Mouse (Mus musculus): ENCODE results near the gene Itga1. TPM values are rescaled to one million over a fixed set of nuclear protein-coding genes. Genes with fewer than 3 reads are reported as not detected.
A peak's percentile ranks its signal among the peaks of the same experiment; 100 is the strongest.

The Itga1 gene
- polyA plus RNA-seq, 1 experiment from 2014 or later, result 4.8 TPM

DNA sequence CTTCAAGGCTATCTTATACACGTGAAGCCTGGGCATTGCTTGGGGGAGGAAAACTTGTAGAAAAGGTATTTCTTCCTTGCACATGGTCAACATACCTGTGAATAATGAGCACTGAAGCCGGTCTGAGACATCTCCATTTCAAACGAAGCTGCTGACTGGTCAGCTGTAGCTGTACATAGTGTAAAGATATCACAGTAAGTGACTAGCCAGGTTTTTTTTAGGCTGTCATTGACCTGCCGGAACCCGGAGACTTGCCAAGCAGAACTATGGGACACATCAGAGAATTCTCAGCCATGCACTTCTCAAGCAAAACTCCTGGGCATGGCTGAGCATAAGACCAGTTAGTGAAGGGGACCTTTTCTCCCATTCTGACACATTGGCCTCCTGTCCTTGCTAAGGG, 99.6 kb downstream of the Itga1 start:
- H3K4me3 ChIP-seq (replicated peaks), result no peak overlapping the region
- H3K4me2 ChIP-seq, result no peak overlapping the region
- WGBS, result 90% methylated on average over 5 of the region's 5 CpGs
- peaks cover 7% of the 10 kb centered on the region for H3K4me1 ChIP-seq
- no peak overlapping the region for H3K27ac ChIP-seq
- no peaks in the 10 kb centered on the region for H3K36me3 ChIP-seq (replicated peaks)
- no peak for ATAC-seq (ENCODE audit: low FRiP score)
- no peaks in the 10 kb centered on the region for H3K9me3 ChIP-seq
- H3K27me3 ChIP-seq, result no peaks in the 10 kb centered on the region
- H3K9ac ChIP-seq, result no peak overlapping the region

DNA sequence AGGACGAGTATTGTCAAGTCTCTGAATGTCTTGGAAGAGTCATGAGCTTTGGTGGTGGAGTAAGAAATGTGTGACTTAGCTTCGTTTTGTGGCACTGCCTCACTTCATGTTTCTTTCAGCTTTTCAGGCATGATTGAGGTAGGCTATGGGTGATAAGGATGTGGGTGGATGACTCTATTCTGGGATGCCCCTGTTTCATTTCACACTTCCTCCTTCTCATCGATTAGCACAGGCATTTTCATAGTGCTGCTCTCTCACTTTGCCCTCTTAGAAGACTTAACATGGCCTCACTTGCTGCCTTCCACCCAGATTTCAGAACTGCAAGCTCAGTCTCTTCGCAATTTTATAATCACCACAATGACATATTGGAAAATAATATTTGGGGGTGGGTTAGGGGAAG, 102.2 kb downstream of the Itga1 start:
- Histone ChIP-seq H3K4me2 (no peak overlapping the region), H3K36me3 (replicated peaks) (no peaks in the 10 kb centered on the region), H3K27me3 (no peaks in the 10 kb centered on the region), H3K9me3 (no peaks in the 10 kb centered on the region), H3K9ac (no peak overlapping the region), H3K4me3 (replicated peaks) (no peak overlapping the region), H3K4me1 (no peaks in the 10 kb centered on the region), H3K27ac (no peak overlapping the region)
- no peak for ATAC-seq (ENCODE audit: low FRiP score)
- WGBS, result 77% methylated on average over 4 of the region's 4 CpGs

DNA sequence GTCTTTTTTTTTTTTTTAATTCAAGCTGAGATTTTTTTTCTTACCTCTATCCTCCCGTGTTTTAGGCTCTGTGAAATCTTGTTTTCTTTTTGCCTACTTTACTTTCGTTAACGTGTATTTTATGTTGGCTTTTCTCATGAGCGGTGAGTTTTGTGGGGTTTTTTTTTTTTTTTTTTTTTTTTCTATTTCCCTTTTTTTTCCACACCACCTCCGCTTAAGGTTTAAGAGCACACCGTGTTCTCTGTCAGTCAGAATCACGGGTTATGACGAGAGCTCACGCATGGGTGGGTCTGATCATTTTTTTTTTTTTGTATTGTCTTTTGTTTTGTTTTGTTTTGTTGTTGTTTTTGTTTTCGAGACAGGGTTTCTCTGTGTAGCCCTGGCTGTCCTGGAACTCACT, 103.7 kb downstream of the Itga1 start:
- Histone ChIP-seq H3K27me3 (no peaks in the 10 kb centered on the region), H3K9me3 (no peaks in the 10 kb centered on the region), H3K27ac (no peak overlapping the region), H3K9ac (no peak overlapping the region), H3K36me3 (replicated peaks) (no peaks in the 10 kb centered on the region), H3K4me3 (replicated peaks) (no peak overlapping the region), H3K4me2 (no peak overlapping the region), H3K4me1 (peaks cover 2% of the 10 kb centered on the region; the same call in 1 of the 2 replicates)
- ATAC-seq (ENCODE audit: low FRiP score), result no peak
- 94% methylated on average over 10 of the region's 10 CpGs for WGBS

DNA sequence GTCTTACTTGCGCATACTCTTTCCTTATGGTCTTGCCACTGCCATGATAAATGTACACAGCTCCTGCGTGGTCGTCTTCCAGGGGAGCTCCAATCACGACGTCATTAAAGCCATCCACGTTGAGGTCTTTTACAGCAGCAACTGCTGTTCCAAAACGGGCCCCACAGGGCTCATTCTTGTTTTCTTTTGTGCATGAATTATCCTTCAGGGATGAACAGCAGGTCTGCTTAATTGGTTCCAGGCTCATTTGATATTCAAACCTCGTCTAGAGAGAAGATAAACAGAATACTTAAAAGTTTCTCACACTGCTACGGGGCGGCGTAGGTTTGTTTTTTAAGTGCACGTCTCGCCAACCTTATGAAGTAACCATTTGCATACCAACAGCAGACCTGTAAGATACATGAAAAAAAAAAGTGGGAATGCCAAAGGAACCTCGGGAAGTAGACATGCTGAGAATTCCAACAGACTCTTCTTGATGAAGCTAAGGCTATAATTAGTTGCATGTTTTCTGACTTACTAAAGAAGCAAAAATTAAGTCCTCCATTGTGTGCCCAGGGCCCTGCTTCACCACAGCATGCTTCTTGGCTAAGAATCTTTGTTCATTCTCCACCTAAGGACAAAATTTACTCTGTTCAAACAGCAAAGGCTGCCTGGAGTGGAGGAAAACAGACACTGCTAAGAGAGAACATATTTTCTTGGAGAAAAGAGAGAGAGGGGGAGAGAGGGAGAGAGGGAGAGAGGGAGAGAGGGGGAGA, 109.3 kb downstream of the Itga1 start:
- Histone ChIP-seq H3K36me3 (replicated peaks) (no peaks in the 10 kb centered on the region), H3K9ac (no peak overlapping the region), H3K4me3 (replicated peaks) (no peak overlapping the region), H3K4me1 (peaks cover 13% of the 10 kb centered on the region), H3K9me3 (no peaks in the 10 kb centered on the region), H3K27ac (peak overlapping the region; percentile 76), H3K4me2 (peak overlapping the region; percentile 25), H3K27me3 (no peaks in the 10 kb centered on the region)
- ATAC-seq (ENCODE audit: low FRiP score), result peak; percentile 92
- WGBS, result 10% methylated on average over 14 of the region's 14 CpGs

DNA sequence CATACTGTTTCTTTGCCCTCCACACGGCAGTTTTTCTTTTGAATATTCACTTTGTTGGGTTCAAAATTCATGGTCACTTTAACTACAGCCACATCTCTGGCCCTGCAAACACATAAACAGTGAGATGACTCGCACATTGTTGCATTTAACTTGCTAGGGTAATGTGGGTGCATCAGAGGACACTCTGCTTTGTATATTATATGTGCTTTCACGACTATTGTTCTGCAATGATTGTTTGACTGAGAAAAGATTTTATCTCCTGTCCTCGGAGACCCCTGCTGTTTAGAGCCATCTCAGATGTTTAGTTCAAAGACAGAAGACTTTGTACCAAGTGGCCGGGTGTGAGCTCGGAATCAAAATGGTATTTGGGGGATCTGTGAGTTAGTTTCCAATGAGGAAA, 114.1 kb downstream of the Itga1 start:
- H3K4me1 ChIP-seq, result peaks cover 9% of the 10 kb centered on the region
- H3K27ac ChIP-seq, result no peak overlapping the region
- WGBS, result 71% methylated on average over 6 of the region's 6 CpGs
- no peak overlapping the region for H3K9ac ChIP-seq
- H3K4me2 ChIP-seq, result no peak overlapping the region
- H3K4me3 ChIP-seq (replicated peaks), result no peak overlapping the region
- no peaks in the 10 kb centered on the region for H3K36me3 ChIP-seq (replicated peaks)
- H3K9me3 ChIP-seq, result no peaks in the 10 kb centered on the region
- no peaks in the 10 kb centered on the region for H3K27me3 ChIP-seq
- no peak for ATAC-seq (ENCODE audit: low FRiP score)

DNA sequence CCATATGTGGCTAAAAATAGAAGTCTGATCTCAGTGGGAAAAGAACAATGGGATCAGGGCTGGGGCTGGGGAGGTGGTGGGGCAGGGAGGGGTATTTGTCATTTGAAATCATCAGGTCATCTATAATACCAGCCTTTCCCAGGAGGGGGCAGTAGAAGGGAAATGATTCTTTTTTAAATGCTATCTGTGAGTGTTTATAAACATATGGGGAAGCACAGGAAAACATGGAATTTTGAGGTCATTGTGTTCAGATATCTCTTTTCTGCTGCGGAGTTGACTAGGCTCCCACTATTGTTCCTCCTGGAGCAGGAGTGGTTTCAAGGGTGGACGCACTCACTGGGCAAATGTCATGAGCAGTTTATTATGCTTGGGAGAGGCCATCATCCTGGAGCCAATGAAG, 114.6 kb downstream of the Itga1 start:
- WGBS, result 71% methylated on average over 2 of the region's 2 CpGs
- Histone ChIP-seq H3K9me3 (no peaks in the 10 kb centered on the region), H3K9ac (no peak overlapping the region), H3K4me3 (replicated peaks) (no peak overlapping the region), H3K27me3 (no peaks in the 10 kb centered on the region), H3K36me3 (replicated peaks) (no peaks in the 10 kb centered on the region), H3K4me1 (peaks cover 3% of the 10 kb centered on the region), H3K4me2 (no peak overlapping the region), H3K27ac (no peak overlapping the region)
- ATAC-seq (ENCODE audit: low FRiP score), result no peak

DNA sequence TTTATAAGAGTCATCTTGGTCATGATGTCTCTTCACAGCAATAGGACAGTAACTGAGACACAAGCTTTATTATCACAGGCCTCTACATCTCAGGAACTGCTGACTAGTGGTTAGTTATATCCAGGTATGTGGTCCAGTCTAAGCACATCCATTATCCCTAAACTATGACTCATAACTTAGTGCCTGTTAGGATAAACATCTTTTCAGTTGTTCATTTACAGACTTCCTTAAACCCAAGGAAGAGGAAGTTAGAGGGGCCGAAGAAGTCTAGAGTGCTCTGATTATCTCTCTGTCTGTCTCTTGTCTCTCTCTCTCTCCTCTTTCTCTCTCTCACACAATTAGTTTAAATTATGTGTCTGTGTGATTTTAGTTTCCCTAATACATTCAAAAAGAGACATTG, 117.1 kb downstream of the Itga1 start:
- WGBS, result 96% methylated on average over 1 of the region's 1 CpGs
- H3K4me3 ChIP-seq (replicated peaks), result no peak overlapping the region
- H3K36me3 ChIP-seq (replicated peaks), result no peaks in the 10 kb centered on the region
- H3K4me2 ChIP-seq, result no peak overlapping the region
- H3K27me3 ChIP-seq, result no peaks in the 10 kb centered on the region
- H3K4me1 ChIP-seq, result no peaks in the 10 kb centered on the region
- no peak overlapping the region for H3K9ac ChIP-seq
- ATAC-seq (ENCODE audit: low FRiP score), result no peak
- no peak overlapping the region for H3K27ac ChIP-seq
- no peaks in the 10 kb centered on the region for H3K9me3 ChIP-seq

DNA sequence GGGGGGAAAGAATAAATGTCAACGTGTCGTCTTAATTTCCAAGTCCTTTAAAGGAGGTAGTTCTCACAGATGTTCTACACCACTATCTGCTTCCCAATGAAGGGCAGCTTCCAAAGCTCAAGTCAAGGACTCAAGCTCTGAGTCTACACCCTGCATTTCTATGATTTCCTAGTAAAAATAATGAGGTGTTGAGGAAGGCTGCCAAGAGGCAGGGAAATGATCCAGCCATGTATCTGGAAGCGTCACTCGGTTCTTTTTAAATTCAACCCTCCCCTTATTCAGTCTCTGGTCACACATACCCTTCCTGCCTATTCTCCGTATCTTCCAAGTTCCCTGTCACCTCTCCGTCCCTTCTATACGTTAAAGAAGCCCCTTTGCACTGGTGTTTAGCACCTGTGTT, 118.6 kb downstream of the Itga1 start:
- H3K27ac ChIP-seq, result no peak overlapping the region
- no peaks in the 10 kb centered on the region for H3K9me3 ChIP-seq
- no peak overlapping the region for H3K9ac ChIP-seq
- H3K27me3 ChIP-seq, result no peaks in the 10 kb centered on the region
- WGBS, result 92% methylated on average over 7 of the region's 7 CpGs
- no peaks in the 10 kb centered on the region for H3K36me3 ChIP-seq (replicated peaks)
- H3K4me1 ChIP-seq, result no peaks in the 10 kb centered on the region
- H3K4me3 ChIP-seq (replicated peaks), result no peak overlapping the region
- no peak for ATAC-seq (ENCODE audit: low FRiP score)
- no peak overlapping the region for H3K4me2 ChIP-seq

DNA sequence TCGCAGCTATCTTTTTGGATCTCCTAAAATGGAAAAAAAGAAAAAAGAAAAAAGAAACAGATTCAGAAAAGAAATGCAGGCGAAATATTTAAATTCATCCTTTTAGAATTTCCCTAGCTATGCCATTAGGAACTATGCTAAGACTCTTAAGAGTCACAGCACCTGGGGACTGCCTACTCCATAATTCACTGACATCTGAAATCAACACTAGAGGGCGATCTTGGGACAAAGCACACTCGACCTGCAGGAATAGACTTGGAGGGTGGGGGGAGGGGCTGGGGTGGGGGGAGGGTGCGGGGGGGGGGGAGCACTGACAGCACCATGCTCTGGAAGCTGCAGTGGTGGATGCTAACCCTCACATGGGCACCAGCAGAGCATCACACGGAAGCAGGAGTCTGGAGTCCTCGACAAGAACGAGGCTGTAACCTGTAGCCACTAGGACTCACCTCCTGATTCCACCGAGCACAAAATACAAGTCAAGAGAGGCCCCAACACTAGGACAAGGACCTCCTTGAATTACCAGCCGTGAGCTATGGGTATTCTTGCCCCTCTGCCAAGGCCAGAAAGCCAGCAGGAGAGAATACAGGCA, 120.8 kb downstream of the Itga1 start:
- peak; percentile 65; the same call in 1 of the 2 replicates for ATAC-seq (ENCODE audit: low FRiP score)

DNA sequence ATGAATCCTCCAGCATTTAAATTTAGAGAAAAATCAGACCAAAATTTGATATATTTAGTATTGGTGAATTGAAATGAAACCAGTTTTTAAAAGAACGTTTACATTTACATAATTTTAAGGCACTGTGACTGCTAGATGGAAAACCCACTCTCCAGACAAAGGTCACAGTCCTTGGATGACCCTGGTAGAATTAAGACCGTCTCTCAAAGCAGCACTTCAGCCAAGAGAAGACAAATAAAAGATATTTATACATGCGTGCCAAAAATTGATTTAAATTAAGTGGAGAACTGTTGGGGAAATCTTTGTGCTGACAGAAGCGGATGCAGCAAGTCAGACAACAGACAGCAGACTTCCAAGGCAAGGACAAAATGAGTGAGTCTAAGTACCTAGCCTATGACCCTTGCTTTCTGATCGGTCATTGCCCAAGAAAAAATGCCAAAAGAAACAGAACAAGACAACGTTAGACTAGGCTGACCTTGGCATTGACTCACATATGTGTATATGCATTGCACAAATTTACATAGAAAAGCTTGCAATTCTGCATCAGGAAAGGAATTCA, 127.2 kb downstream of the Itga1 start:
- H3K4me1 ChIP-seq, result no peaks in the 10 kb centered on the region
- H3K36me3 ChIP-seq (replicated peaks), result no peaks in the 10 kb centered on the region
- no peak for ATAC-seq (ENCODE audit: low FRiP score)
- no peak overlapping the region for H3K4me2 ChIP-seq
- no peak overlapping the region for H3K27ac ChIP-seq
- no peak overlapping the region for H3K9ac ChIP-seq
- WGBS, result 74% methylated on average over 6 of the region's 6 CpGs
- H3K4me3 ChIP-seq (replicated peaks), result no peak overlapping the region
- no peaks in the 10 kb centered on the region for H3K27me3 ChIP-seq
- H3K9me3 ChIP-seq, result no peaks in the 10 kb centered on the region

More for the DNA sequence above, 120.8 kb downstream of the Itga1 start:
- no peak overlapping the region for H3K4me2 ChIP-seq
- no peak overlapping the region for H3K9ac ChIP-seq
- H3K27me3 ChIP-seq, result no peaks in the 10 kb centered on the region
- WGBS, result 42% methylated on average over 9 of the region's 10 CpGs
- no peaks in the 10 kb centered on the region for H3K36me3 ChIP-seq (replicated peaks)
- no peaks in the 10 kb centered on the region for H3K9me3 ChIP-seq
- H3K27ac ChIP-seq, result no peak overlapping the region
- no peaks in the 10 kb centered on the region for H3K4me1 ChIP-seq
- no peak overlapping the region for H3K4me3 ChIP-seq (replicated peaks)

DNA sequence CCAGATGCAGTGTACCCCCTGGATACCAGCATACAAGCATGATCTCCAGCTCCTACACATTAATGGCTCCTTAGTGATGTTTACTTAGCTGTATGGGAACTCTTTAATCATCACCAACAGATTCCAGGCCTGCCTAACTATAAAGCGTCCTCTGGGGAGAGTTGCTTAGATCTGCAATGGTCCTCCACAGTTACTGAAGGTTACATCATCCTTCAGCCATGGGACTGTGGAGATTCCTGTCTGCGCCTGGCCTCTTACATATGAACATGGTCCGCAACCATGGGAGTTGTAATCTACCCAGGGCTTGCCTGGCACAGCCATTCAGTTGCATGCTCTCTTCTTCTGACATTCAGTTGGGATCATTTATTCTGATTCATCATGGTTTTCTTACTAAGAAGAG, 129.9 kb downstream of the Itga1 start:
- H3K9me3 ChIP-seq, result no peaks in the 10 kb centered on the region
- H3K4me2 ChIP-seq, result no peak overlapping the region
- H3K27ac ChIP-seq, result no peak overlapping the region
- H3K4me3 ChIP-seq (replicated peaks), result no peak overlapping the region
- no peaks in the 10 kb centered on the region for H3K36me3 ChIP-seq (replicated peaks)
- 92% methylated on average over 3 of the region's 3 CpGs for WGBS
- H3K4me1 ChIP-seq, result no peaks in the 10 kb centered on the region
- no peaks in the 10 kb centered on the region for H3K27me3 ChIP-seq
- no peak for ATAC-seq (ENCODE audit: low FRiP score)
- no peak overlapping the region for H3K9ac ChIP-seq

DNA sequence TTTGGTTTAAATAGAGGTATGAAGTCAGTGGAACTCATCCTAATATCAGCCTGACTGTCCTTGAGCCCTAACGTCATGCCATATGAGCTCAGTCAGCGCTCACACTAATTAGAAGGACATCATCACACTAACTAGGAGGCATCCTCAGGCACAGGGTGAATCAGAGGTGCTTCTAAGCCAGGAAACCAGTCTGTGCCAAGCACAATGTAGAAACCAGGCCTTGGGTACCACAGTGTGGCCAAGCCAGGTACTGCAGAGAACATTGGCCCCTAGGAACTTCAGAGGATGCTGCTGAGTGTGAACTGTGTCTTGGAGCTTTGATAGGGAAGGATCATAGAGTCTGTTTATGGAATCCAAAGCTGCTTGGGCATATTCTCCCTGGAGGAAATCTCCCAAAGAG, 137.5 kb downstream of the Itga1 start:
- H3K27ac ChIP-seq, result no peak overlapping the region
- WGBS, result 38% methylated on average over 2 of the region's 2 CpGs

DNA sequence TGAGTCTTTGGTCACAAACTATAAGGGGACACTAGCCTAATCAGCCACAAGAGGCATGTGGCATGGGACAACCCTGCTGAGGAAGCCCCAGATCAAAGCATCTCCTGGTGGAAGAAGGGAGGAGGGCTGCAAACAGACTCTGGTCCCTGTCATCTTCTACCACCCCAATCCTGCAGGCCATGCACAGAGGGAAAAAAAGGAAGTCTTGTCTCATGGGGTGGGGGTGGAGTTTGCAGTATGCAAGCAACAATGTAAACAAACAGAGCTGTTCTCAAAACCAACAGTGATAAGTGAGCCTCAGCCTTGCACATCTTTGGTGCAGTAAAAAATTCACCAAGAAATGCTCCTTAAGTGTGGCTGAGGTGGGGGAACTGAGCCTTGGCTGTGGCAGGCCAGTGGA, 147.2 kb downstream of the Itga1 start:
- no peak for ATAC-seq (ENCODE audit: low FRiP score)
- H3K4me2 ChIP-seq, result no peak overlapping the region
- H3K27me3 ChIP-seq, result no peaks in the 10 kb centered on the region

More for the DNA sequence above, 137.5 kb downstream of the Itga1 start:
- Histone ChIP-seq H3K4me3 (replicated peaks) (no peak overlapping the region), H3K36me3 (replicated peaks) (no peaks in the 10 kb centered on the region), H3K4me1 (no peaks in the 10 kb centered on the region), H3K9ac (no peak overlapping the region), H3K27me3 (no peaks in the 10 kb centered on the region), H3K4me2 (no peak overlapping the region), H3K9me3 (no peaks in the 10 kb centered on the region)
- peak; percentile 89 for ATAC-seq (ENCODE audit: low FRiP score)

More for the DNA sequence above, 147.2 kb downstream of the Itga1 start:
- Histone ChIP-seq H3K4me1 (no peaks in the 10 kb centered on the region), H3K9ac (no peak overlapping the region), H3K4me3 (replicated peaks) (no peak overlapping the region), H3K9me3 (no peaks in the 10 kb centered on the region), H3K36me3 (replicated peaks) (no peaks in the 10 kb centered on the region), H3K27ac (no peak overlapping the region)
